In genomic region chr1:162469752-162470280, GRCm38 (mm10) we compare ENCODE assay signal across 30 mouse cellular contexts. TPM values are rescaled to one million over a fixed set of nuclear protein-coding genes. Genes with fewer than 3 reads are reported as not detected.
DNase-seq lines count a peak whose midpoint lies in the region; ATAC-seq lines count a peak whose summit lies in the region.
"Had no signal": no experiment of that assay in that cellular context is flagged by ENCODE, and none has a peak within 500 bp of the region (broad histone marks: within the 10 kb centered on the region; RNA-seq: fewer than 3 reads in every experiment).

No protein-coding gene starts in this region.

- ATAC-seq in kidney, embryonic 15.5 days (replicated peaks; ENCODE audit: low FRiP score), result peak; percentile 77; the same call in 1 of the 2 replicates
- ATAC-seq: activated CD4-positive, CD25-positive, alpha-beta regulatory T cell, adult 4 months; forebrain, postnatal 0 days; hindbrain, embryonic 16.5 days; intestine, embryonic 15.5 days; liver, postnatal 0 days; lung, postnatal 0 days; midbrain, embryonic 16.5 days had no signal

- no peak overlapping the region for H3K4me2 ChIP-seq in kidney, embryonic 15.5 days
- H3K4me2 ChIP-seq: embryonic facial prominence, embryonic 12.5 days; heart, embryonic 15.5 days; intestine, embryonic 15.5 days; limb, embryonic 12.5 days; liver, embryonic 11.5 days; neural tube, embryonic 13.5 days had no signal

- H3K36me3 ChIP-seq in kidney, embryonic 15.5 days, result no peaks in the 10 kb centered on the region
- H3K36me3 ChIP-seq: embryonic facial prominence, embryonic 12.5 days; heart, embryonic 15.5 days; hindbrain, embryonic 10.5 days; intestine, embryonic 15.5 days; limb, embryonic 12.5 days; midbrain, embryonic 10.5 days; neural tube, embryonic 13.5 days had no signal

- no peak overlapping the region for H3K27ac ChIP-seq in kidney, embryonic 15.5 days
- H3K27ac ChIP-seq: embryonic facial prominence, embryonic 12.5 days; heart, embryonic 15.5 days; hindbrain, embryonic 10.5 days; intestine, embryonic 15.5 days; layer of hippocampus, adult 2 months; limb, embryonic 12.5 days; midbrain, embryonic 10.5 days; neural tube, embryonic 13.5 days had no signal

- WGBS in kidney, embryonic 15.5 days, result 30% methylated on average over 2 of the region's 2 CpGs

- no peak overlapping the region for H3K9ac ChIP-seq in kidney, embryonic 15.5 days
- H3K9ac ChIP-seq: embryonic facial prominence, embryonic 12.5 days; forebrain, postnatal 0 days; heart, embryonic 15.5 days; intestine, embryonic 15.5 days; limb, embryonic 12.5 days; liver, postnatal 0 days; neural tube, embryonic 13.5 days had no signal

- DNase-seq in adrenal gland, adult (ENCODE audit: inconsistent age in 2 of 2, low spot score in 1 of 2), result peak; percentile 39 to 50
- no peak for DNase-seq in adrenal gland, postnatal 25 days
- DNase-seq in heart, adult 11 months, result peak; percentile 93
- DNase-seq in heart, postnatal 4 days, result no peak
- no peak for DNase-seq in kidney, adult 8-10 months
- DNase-seq in ovary, adult 18-20 months (ENCODE audit: low spot score), result peak; percentile 25
- no peak for DNase-seq in ovary, postnatal 14 days (ENCODE audit: low spot score)
- DNase-seq: cerebellum, adult 11-12 months; cerebellum, postnatal 25 days; forebrain, postnatal 0 days; liver, postnatal 0 days; right cerebral cortex, adult 18-20 months; right cerebral cortex, postnatal 4 days; thymus, adult 2 months had no signal

- H3K9me3 ChIP-seq in kidney, embryonic 15.5 days (replicated peaks), result no peaks in the 10 kb centered on the region
- H3K9me3 ChIP-seq: embryonic facial prominence, embryonic 12.5 days; heart, embryonic 15.5 days; hindbrain, embryonic 10.5 days; intestine, embryonic 15.5 days; limb, embryonic 12.5 days; midbrain, embryonic 10.5 days; neural tube, embryonic 13.5 days had no signal

- peaks cover 6% of the 10 kb centered on the region; the same call in 1 of the 2 replicates for H3K27me3 ChIP-seq in kidney, embryonic 15.5 days
- H3K27me3 ChIP-seq: heart, embryonic 15.5 days; intestine, embryonic 15.5 days; neural tube, embryonic 13.5 days had no signal

- no peaks in the 10 kb centered on the region for H3K4me1 ChIP-seq in kidney, embryonic 15.5 days
- H3K4me1 ChIP-seq: embryonic facial prominence, embryonic 12.5 days; heart, embryonic 15.5 days; hindbrain, embryonic 10.5 days; intestine, embryonic 15.5 days; limb, embryonic 12.5 days; midbrain, embryonic 10.5 days had no signal

- no peak overlapping the region for H3K4me3 ChIP-seq in kidney, embryonic 15.5 days (replicated peaks)
- H3K4me3 ChIP-seq: embryonic facial prominence, embryonic 12.5 days; heart, embryonic 15.5 days; hindbrain, embryonic 10.5 days; intestine, embryonic 15.5 days; layer of hippocampus, adult 2 months; limb, embryonic 12.5 days; midbrain, embryonic 10.5 days; myocyte; neural tube, embryonic 13.5 days had no signal

RNA-seq across cellular contexts. Expression of gene Dnm3, which starts 8.0 kb away (rescaled TPM):
- total RNA-seq in adrenal gland, postnatal 25 days (2021), result 13.4 and 14.4 TPM in 2 replicates
- 1 to 10 TPM; 4.5 to 5.5 TPM for total RNA-seq in heart, postnatal 4 days (2021)
- polyA plus RNA-seq in kidney, embryonic 15.5 days (2015; fragmentation: Nextera tagmentation; extraction: Ambion mirVana), result 7.3 and 7.6 TPM in 2 replicates
- total RNA-seq: granulocyte monocyte progenitor cell, adult 5-6 weeks had no signal

Comparison
In these comparisons a context has a peak if more than half of its experiments do, and no peak if none do; other contexts are left out.
1. DNase-seq: peak in adrenal gland, adult (2 of 2), heart, adult 11 months (single experiment) and ovary, adult 18-20 months (single experiment); none in adrenal gland, postnatal 25 days (single experiment), heart, postnatal 4 days (single experiment), kidney, adult 8-10 months (0 of 2) and ovary, postnatal 14 days (single experiment).